Mouse (Mus musculus) spleen, postnatal 4 days (tissue): ENCODE measurements at regions not wholly inside any gene's neighbourhood (a gene's known extent, or its start where the extent isn't known, plus 50 kb on each side); places are given as distances from the start of the nearest gene placed in this dataset.

Experiments used
- DNase-seq, 2 experiments: peaks; one replicate each; pipeline ENCODE4 v3.0.0; 2022; ENCODE audit warnings: low spot score in 2 of 2

DNA sequence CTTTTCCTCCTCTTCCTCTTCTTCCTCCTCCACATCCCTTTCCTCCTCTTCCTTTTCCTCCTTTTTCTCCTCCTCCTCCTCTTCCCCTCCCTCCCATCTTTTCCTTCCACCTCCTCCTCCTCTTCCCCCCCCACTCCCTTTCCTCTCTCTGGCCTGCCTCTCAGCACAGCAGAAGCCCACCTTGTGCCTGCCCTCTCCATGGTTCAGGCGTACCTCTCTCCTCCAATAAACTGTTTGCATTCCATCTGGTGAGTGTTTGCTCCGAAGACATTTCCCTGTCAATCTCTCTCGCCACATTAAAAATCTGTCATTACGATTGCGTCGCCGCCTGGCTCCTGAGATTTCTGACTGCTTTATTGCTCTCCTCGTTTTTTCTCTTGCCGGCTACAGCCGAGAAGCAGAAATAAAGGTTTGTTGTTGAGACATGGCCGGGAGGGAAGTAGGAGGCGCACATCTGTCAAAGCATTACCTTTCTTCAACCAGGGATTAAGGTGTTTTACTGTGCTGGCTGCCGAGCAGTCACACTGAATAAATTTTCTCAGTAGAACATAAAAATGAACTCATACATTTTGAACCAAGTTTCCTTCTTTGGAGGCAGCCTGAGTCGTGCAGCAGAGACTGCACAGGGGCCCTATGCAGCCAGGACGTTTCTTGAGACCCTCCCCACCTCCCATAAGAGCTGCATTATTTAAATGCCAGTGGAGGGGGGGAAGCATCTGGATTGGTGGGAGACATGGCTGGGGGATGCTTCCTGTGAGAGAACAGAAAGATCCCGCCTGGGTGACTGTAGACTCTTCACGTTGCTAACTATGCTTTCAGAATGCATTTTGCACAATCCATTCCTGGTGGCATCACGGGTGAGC, 376.3 kb upstream of the 3110018I06Rik start:
- DNase-seq = no peak

GRCm38 (mm10) chr12:107118364-107118763, 370.1 kb upstream of the 3110018I06Rik start:
- no peak for DNase-seq

DNA sequence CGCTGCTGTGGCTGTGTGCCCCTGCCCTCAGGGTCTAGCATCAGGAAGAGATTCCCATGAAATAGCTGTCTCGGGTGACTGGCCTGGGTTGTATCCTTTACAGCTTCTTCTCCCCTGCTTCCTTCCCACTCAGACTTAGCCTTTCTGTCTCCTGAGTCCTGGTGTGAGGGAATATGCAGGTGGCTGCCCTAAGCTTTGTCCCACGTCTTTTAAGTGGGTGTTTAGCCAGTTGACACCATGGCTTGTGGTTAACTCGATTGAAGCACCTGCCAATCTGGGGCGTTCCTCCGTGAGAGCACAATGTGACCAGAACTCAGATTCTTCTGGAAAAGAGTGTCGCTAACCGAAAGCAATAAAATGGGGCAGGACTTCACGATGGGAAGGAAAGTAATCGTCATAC, 369.4 kb upstream of the 3110018I06Rik start:
- DNase-seq = no peak

DNA sequence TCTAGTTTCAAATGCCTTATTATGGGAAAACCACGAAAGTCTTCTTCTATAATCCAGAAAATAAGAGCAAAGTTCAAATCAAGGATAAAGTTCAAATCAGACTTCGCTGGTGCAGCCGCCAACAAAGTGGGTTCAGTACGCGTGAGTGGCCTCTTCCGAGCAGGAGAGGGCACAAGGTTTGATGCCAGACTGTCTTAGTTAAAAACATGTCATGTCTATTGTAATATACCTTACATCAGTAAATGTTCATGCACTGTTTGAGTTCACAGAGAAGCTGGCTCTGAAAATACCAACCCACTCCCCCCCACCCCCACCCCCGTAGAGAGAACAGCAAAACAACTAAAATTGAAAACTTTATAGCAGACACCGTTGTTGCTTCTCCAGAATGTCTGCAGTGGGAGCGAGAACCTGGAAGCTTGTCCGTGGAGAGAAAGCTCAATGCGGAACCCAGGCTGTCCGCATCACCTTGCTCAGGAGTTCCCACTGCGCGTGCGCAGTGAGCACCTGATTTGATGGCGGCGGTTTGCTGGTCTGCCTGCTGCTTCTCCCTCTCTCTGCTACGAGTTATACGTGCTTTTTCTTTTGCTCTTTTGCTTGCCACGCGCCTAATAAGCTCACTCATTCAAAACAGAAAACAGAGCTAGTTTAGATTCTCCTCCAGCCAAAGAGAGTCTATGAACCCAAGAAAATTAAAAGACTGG, 367.8 kb upstream of the 3110018I06Rik start:
- DNase-seq = no peak

- peak in 1 of 2 experiments; percentile 52 for DNase-seq
Observed at GRCm38 (mm10) chr12:107121990-107122389, 366.4 kb upstream of the 3110018I06Rik start.

GRCm38 (mm10) chr12:107123661-107124060, 364.8 kb upstream of the 3110018I06Rik start:
- DNase-seq = no peak

- DNase-seq = no peak
Observed at GRCm38 (mm10) chr12:107124263-107124885, 364.1 kb upstream of the 3110018I06Rik start.

- DNase-seq = no peak
Observed at GRCm38 (mm10) chr12:107125201-107125600, 363.2 kb upstream of the 3110018I06Rik start.

- DNase-seq = no peak
Observed at GRCm38 (mm10) chr12:107126056-107126455, 362.4 kb upstream of the 3110018I06Rik start.

DNA sequence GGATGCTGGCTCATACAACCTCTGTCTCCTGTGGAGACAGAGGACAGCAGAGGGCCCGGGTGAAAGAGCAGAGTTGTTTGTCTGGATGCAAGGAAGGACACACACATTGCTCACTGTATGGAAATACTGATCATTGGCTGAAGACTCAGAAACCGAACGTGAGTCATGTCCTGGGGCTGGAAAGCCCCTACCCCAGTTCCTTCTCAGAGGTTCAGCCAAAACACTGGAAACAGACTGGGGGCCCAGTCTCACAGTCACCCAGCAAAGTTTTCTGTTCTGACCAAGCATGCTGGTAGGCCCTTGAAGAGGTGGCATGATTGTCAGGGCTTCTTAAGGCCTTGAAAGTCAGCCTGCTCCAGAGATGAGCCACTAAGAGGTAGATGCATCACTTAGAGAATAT, 360.8 kb upstream of the 3110018I06Rik start:
- DNase-seq = no peak

DNA sequence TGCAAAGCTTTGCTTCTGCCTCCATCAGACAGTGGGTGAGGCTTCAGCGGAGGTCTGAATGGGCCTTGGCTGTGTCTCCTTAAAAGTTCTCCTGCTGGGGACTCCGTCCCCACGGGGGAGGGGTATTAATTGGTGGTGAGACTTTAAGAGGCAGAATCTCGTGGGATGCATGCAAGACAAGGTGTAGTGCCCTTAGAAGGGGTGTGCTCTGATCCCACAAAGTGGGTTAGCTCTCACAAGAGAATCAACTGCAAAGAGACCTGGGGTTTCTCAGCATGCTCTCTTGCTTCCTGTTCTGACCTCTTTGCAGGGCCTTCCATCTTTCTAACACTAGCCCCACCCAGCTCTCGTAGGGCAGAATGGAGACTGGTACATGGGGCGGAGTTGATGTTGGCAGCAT, 359.2 kb upstream of the 3110018I06Rik start:
- DNase-seq = no peak

DNA sequence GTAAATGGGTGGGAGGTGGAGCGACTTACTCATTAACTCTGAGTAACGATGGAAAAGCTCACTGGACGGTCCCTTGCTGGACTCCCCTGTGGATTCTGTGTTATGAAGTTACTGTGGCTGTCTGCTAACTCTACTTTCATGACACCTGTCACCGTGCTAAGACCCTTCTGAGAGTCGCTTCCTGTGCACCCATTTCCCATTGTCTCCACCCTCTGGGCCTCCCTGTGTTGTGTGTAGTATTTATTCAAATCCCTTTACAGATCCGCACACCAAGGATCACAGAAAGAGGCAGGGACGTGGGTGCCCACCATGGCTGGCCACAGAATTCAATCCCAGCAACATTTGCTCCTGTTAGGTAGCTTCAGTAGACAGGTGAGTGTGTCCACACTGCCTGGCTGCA, 357.1 kb upstream of the 3110018I06Rik start:
- no peak for DNase-seq

DNA sequence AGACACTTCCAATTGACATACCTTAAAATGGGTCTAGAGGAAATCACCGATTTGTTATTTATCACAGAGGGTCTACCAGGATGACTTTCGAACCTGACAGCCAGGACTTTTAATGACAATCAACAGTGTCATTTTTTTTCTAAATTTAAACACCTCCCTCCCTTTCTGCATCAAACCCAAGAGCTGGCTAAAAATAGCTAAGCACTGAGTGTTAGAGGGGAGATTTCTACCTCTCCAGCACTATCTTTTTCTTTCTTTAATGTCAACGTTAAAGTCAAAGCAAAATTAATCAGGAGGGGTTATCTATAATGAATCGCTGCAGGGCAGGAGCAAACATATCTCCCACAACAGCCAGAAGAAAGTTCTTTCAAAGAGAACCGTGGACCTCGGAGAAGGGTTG, 356.6 kb upstream of the 3110018I06Rik start:
- no peak for DNase-seq

DNA sequence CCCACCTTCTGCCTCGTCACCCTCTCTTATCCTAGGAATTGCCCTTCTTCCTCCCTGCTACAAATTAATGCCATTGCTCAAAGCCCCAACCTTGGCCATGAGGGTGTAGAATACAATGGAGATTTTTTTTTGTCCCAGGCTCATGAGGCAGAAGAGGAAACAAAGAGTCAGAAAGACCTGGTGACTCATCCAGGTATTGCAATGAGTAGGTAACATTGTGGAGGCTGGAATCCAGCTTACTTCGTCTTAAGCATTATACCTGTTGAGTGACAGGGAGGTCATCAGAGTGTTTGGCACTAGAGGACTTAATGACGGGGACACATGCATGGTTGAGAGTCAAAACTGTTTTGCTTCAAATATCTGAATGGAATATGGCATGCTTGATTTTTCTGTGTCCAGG, 355.9 kb upstream of the 3110018I06Rik start:
- no peak for DNase-seq

GRCm38 (mm10) chr12:107134353-107134752, 354.1 kb upstream of the 3110018I06Rik start:
- DNase-seq = no peak

DNA sequence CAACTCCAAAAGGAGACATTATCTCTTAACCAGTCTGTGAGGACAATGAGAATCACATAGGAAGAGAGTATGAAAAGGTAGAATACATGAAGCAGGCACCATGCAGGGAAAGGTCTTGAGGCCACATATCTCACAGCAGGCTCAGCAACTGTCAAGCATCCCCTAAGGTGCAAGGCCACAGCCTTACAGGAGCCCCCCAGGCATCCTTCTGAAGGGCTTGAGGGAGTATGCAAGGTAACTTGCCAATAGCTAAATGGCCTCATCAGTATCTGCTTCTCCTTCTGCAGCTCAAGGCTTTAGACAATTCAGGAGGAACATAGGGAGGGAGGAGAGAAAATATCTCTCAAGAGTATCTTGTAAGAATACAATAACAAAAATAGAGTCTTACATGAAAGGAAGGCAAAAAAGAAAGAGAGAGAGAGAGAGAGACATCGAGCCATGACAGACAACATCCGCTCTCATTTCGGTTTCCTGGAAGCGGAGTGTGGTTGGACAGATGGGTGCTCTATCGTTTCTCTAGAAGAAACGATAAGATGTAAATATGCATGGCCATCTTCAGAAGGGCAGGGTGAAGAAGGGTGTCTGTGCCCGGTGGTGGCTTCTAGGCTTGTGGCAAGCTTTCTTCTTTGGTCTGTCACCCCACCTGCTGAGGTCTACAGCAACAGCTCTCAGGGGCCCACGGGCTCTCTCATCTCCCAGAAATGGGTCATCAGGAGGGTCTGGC, 349.6 kb upstream of the 3110018I06Rik start:
- no peak for DNase-seq

DNA sequence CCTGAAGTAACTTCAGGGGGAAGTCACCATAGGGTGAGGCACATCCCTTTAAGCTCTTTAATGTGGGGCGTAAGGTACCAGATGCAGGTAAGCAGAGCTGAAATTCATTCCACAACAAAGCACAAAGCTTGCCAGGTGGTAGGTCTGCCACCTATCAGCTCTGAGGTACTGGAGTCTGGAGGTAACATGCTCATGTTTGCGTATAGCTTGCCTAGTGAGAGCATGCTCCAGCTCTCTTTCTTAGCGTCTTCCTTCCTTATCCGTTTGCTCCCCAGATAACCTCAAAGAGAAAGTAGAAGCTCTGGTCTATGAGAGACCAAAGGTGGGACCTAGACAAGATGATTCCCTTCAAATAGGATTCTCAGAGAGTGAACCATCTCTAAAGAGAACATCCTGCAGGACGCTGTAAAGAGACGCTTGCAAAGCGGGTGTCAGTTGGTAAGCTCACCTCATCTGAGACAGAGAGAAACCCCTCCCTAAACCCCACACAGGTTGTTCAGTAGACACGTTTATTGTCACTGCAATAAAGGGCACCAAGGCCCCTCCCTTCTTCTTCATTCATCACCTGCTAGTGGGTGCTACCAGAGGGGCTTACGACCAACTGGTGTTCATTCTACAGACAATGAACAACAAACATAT, 347.4 kb upstream of the 3110018I06Rik start:
- DNase-seq = no peak

DNA sequence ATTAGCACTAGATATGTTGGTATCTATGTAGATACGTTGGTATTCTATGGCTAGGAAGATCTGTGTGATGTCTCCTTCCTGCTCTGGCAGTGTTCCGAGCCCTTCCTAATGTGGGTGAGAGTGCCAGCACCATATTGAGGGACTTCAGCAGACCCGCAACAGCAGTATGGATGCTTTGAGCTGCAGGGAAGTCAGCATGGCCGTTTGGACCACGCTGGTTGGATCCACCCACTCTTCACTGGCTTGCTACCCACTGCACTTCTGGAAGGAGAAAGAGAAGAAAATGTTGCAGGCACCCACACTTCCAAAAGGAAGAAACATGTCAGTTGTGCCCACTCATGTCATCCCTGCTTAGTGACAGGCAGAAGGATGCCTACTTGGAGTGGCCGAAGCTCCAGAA, 346.2 kb upstream of the 3110018I06Rik start:
- no peak for DNase-seq

- no peak for DNase-seq
Observed at GRCm38 (mm10) chr12:107146608-107147121, 341.8 kb upstream of the 3110018I06Rik start.

- no peak for DNase-seq
Observed at GRCm38 (mm10) chr12:107148451-107148850, 340.0 kb upstream of the 3110018I06Rik start.

- no peak for DNase-seq
Observed at GRCm38 (mm10) chr12:107151089-107151488, 337.3 kb upstream of the 3110018I06Rik start.
